Mouse (Mus musculus) embryo, embryonic 11.5 days (tissue): Measurements from ENCODE around the gene Dhrs7b.
"Not testable (repeated sequence)": the region's sequence is repeated elsewhere in the genome, so short reads cannot be mapped to it uniquely, and the experiment has no call there.

Experiments
- DNase-seq: peaks from one replicate; pipeline ENCODE4 v3.0.0-alpha.2; 2012; ENCODE audit warnings: low read depth, low spot score

Gene Dhrs7b

GRCm38 (mm10) chr11:60830433-60831052, at the start of gene Dhrs7b:
Gene Dhrs7b, plus strand, starts transcription at chr11:60830631.
- DNase-seq, result peak; percentile 80

GRCm38 (mm10) chr11:60784179-60784922, 46.1 kb upstream of the Dhrs7b start:
- DNase-seq, result no peak

- no peak for DNase-seq
Observed at GRCm38 (mm10) chr11:60787595-60787994, 42.8 kb upstream of the Dhrs7b start.

- DNase-seq, result no peak
Observed at GRCm38 (mm10) chr11:60790472-60790871, 40.0 kb upstream of the Dhrs7b start.

- DNase-seq, result no peak
Observed at GRCm38 (mm10) chr11:60796342-60796741, 34.1 kb upstream of the Dhrs7b start.

GRCm38 (mm10) chr11:60799977-60800376, 30.5 kb upstream of the Dhrs7b start:
- DNase-seq, result no peak

GRCm38 (mm10) chr11:60800892-60801291, 29.5 kb upstream of the Dhrs7b start:
- DNase-seq, result no peak

GRCm38 (mm10) chr11:60808286-60809070, 22.0 kb upstream of the Dhrs7b start:
- no peak for DNase-seq

- DNase-seq, result no peak
Observed at GRCm38 (mm10) chr11:60809546-60809945, 20.9 kb upstream of the Dhrs7b start.

GRCm38 (mm10) chr11:60810046-60810965, 20.1 kb upstream of the Dhrs7b start:
- no peak for DNase-seq

GRCm38 (mm10) chr11:60811054-60811460, 19.4 kb upstream of the Dhrs7b start:
- DNase-seq, result peak; percentile 91

- not testable (repeated sequence) for DNase-seq
Observed at GRCm38 (mm10) chr11:60811618-60812017, 18.8 kb upstream of the Dhrs7b start, which contains the start of gene Shmt1. Gene Shmt1, minus strand, starts transcription at chr11:60811718.

- no peak for DNase-seq
Observed at GRCm38 (mm10) chr11:60816398-60816797, 14.0 kb upstream of the Dhrs7b start.

- DNase-seq, result no peak
Observed at GRCm38 (mm10) chr11:60823771-60824170, 6.7 kb upstream of the Dhrs7b start.

- no peak for DNase-seq
Observed at GRCm38 (mm10) chr11:60825191-60825590, 5.2 kb upstream of the Dhrs7b start.

- no peak for DNase-seq
Observed at GRCm38 (mm10) chr11:60826700-60827099, 3.7 kb upstream of the Dhrs7b start.

- no peak for DNase-seq
Observed at GRCm38 (mm10) chr11:60827241-60827945, 3.0 kb upstream of the Dhrs7b start.

GRCm38 (mm10) chr11:60828903-60829302, 1.5 kb upstream of the Dhrs7b start:
- DNase-seq, result no peak

- DNase-seq, result no peak
Observed at GRCm38 (mm10) chr11:60836897-60837296, 6.5 kb downstream of the Dhrs7b start.

- DNase-seq, result no peak
Observed at GRCm38 (mm10) chr11:60837644-60838406, 7.4 kb downstream of the Dhrs7b start.
